Mouse (Mus musculus): Measurements from ENCODE around the gene Gphb5. TPM values are rescaled to one million over a fixed set of nuclear protein-coding genes. Genes with fewer than 3 reads are reported as not detected.
"Not testable (repeated sequence)": the region's sequence is repeated elsewhere in the genome, so short reads cannot be mapped to it uniquely, and the experiment has no call there.

The Gphb5 gene
- polyA plus RNA-seq, 1 experiment from 2014 or later = not detected

- 76% methylated on average over 6 of the region's 6 CpGs for WGBS
- Histone ChIP-seq H3K27ac (ENCODE audit: low read depth, low read length) (no peak overlapping the region), H3K4me2 (ENCODE audit: low read depth) (no peak overlapping the region)
Measured at GRCm38 (mm10) chr12:75449475-75449966, 32.9 kb upstream of the Gphb5 start.

DNA sequence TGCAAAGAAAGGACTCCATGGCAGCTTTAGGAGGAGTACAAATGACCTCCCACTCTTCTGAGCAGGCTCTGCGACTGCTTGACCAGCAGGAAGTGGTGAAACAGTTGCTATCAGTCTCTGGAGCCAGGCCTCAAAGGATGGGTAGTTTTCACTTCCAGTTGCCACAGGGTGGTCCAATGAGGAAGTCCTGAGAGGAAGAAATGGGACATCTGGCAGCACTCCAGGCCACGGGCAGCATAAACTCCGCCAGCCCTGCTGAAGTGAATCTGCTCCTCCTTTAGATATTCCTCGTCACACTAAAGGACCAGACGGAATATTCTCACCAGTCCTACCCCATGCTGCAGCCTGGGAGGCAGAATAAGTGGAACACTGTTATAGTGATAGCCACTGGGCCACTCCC is 32.3 kb upstream of the Gphb5 start:
- no peak overlapping the region for H3K4me3 ChIP-seq (ENCODE audit: low read depth, low read length)
- no peaks in the 10 kb centered on the region for H3K9me3 ChIP-seq (ENCODE audit: control insufficient read depth, low read length)
- H3K36me3 ChIP-seq (ENCODE audit: control insufficient read depth, insufficient read depth, low read length) = peaks cover 2% of the 10 kb centered on the region; the same call in 1 of the 2 replicates
- no peak overlapping the region for H3K4me2 ChIP-seq (ENCODE audit: low read depth)
- H3K9ac ChIP-seq (ENCODE audit: low read length) = no peak overlapping the region
- ATAC-seq (ENCODE audit: insufficient read depth, low FRiP score, low TSS enrichment) = no peak
- no peak overlapping the region for H3K27ac ChIP-seq (ENCODE audit: low read depth, low read length)
- no peak for DNase-seq (ENCODE audit: low spot score)
- no peaks in the 10 kb centered on the region for H3K4me1 ChIP-seq (ENCODE audit: control insufficient read depth, insufficient read depth, low read length)
- no peaks in the 10 kb centered on the region for H3K27me3 ChIP-seq (ENCODE audit: control insufficient read depth, insufficient read depth, low read length)
- 81% methylated on average over 5 of the region's 5 CpGs for WGBS

More at GRCm38 (mm10) chr12:75449475-75449966, 32.9 kb upstream of the Gphb5 start:
- Histone ChIP-seq H3K9me3 (ENCODE audit: control insufficient read depth, low read length) (no peaks in the 10 kb centered on the region), H3K4me1 (ENCODE audit: control insufficient read depth, insufficient read depth, low read length) (no peaks in the 10 kb centered on the region), H3K36me3 (ENCODE audit: control insufficient read depth, insufficient read depth, low read length) (peaks cover 2% of the 10 kb centered on the region; the same call in 1 of the 2 replicates), H3K9ac (ENCODE audit: low read length) (no peak overlapping the region), H3K4me3 (ENCODE audit: low read depth, low read length) (no peak overlapping the region), H3K27me3 (ENCODE audit: control insufficient read depth, insufficient read depth, low read length) (no peaks in the 10 kb centered on the region)
- ATAC-seq (ENCODE audit: insufficient read depth, low FRiP score, low TSS enrichment) = no peak
- DNase-seq (ENCODE audit: low spot score) = no peak

- Histone ChIP-seq H3K4me2 (ENCODE audit: low read depth) (no peak overlapping the region), H3K27ac (ENCODE audit: low read depth, low read length) (no peak overlapping the region), H3K4me3 (ENCODE audit: low read depth, low read length) (no peak overlapping the region), H3K27me3 (ENCODE audit: control insufficient read depth, insufficient read depth, low read length) (no peaks in the 10 kb centered on the region), H3K9me3 (ENCODE audit: control insufficient read depth, low read length) (no peaks in the 10 kb centered on the region), H3K4me1 (ENCODE audit: control insufficient read depth, insufficient read depth, low read length) (no peaks in the 10 kb centered on the region), H3K9ac (ENCODE audit: low read length) (no peak overlapping the region), H3K36me3 (ENCODE audit: control insufficient read depth, insufficient read depth, low read length) (no peaks in the 10 kb centered on the region; the same call in 1 of the 2 replicates)
- DNase-seq (ENCODE audit: low spot score) (no peak), ATAC-seq (ENCODE audit: insufficient read depth, low FRiP score, low TSS enrichment) (no peak)
- WGBS = 91% methylated on average over 7 of the region's 7 CpGs
Measured at GRCm38 (mm10) chr12:75446245-75446644, 29.7 kb upstream of the Gphb5 start.

- DNase-seq (ENCODE audit: low spot score); H3K4me2 ChIP-seq (ENCODE audit: low read depth); H3K27me3 ChIP-seq (ENCODE audit: control insufficient read depth, insufficient read depth, low read length); H3K36me3 ChIP-seq (ENCODE audit: control insufficient read depth, insufficient read depth, low read length); H3K4me1 ChIP-seq (ENCODE audit: control insufficient read depth, insufficient read depth, low read length); ATAC-seq (ENCODE audit: insufficient read depth, low FRiP score, low TSS enrichment); H3K27ac ChIP-seq (ENCODE audit: low read depth, low read length); H3K9me3 ChIP-seq (ENCODE audit: control insufficient read depth, low read length); H3K9ac ChIP-seq (ENCODE audit: low read length); H3K4me3 ChIP-seq (ENCODE audit: low read depth, low read length): not testable (repeated sequence)
- 84% methylated on average over 6 of the region's 6 CpGs for WGBS
Measured at GRCm38 (mm10) chr12:75432400-75432799, 15.8 kb upstream of the Gphb5 start.

- Histone ChIP-seq H3K27ac (ENCODE audit: low read depth, low read length) (no peak overlapping the region), H3K4me1 (ENCODE audit: control insufficient read depth, insufficient read depth, low read length) (no peaks in the 10 kb centered on the region), H3K4me3 (ENCODE audit: low read depth, low read length) (no peak overlapping the region), H3K27me3 (ENCODE audit: control insufficient read depth, insufficient read depth, low read length) (no peaks in the 10 kb centered on the region), H3K36me3 (ENCODE audit: control insufficient read depth, insufficient read depth, low read length) (no peaks in the 10 kb centered on the region), H3K4me2 (ENCODE audit: low read depth) (no peak overlapping the region), H3K9ac (ENCODE audit: low read length) (no peak overlapping the region), H3K9me3 (ENCODE audit: control insufficient read depth, low read length) (no peaks in the 10 kb centered on the region)
- ATAC-seq (ENCODE audit: insufficient read depth, low FRiP score, low TSS enrichment) (no peak), DNase-seq (ENCODE audit: low spot score) (no peak)
- 100% methylated on average over 1 of the region's 1 CpGs for WGBS
Measured at GRCm38 (mm10) chr12:75429685-75430396, 13.3 kb upstream of the Gphb5 start.

GRCm38 (mm10) chr12:75428719-75429118 is 12.1 kb upstream of the Gphb5 start:
- ATAC-seq (ENCODE audit: insufficient read depth, low FRiP score, low TSS enrichment) (no peak), DNase-seq (ENCODE audit: low spot score) (no peak)
- no peak overlapping the region for H3K27ac ChIP-seq (ENCODE audit: low read depth, low read length)
- no peaks in the 10 kb centered on the region for H3K9me3 ChIP-seq (ENCODE audit: control insufficient read depth, low read length)
- H3K4me1 ChIP-seq (ENCODE audit: control insufficient read depth, insufficient read depth, low read length) = no peaks in the 10 kb centered on the region
- no peak overlapping the region for H3K4me2 ChIP-seq (ENCODE audit: low read depth)
- no peaks in the 10 kb centered on the region for H3K27me3 ChIP-seq (ENCODE audit: control insufficient read depth, insufficient read depth, low read length)
- H3K36me3 ChIP-seq (ENCODE audit: control insufficient read depth, insufficient read depth, low read length) = no peaks in the 10 kb centered on the region
- WGBS = 90% methylated on average over 6 of the region's 6 CpGs
- H3K4me3 ChIP-seq (ENCODE audit: low read depth, low read length) = no peak overlapping the region
- H3K9ac ChIP-seq (ENCODE audit: low read length) = no peak overlapping the region

DNA sequence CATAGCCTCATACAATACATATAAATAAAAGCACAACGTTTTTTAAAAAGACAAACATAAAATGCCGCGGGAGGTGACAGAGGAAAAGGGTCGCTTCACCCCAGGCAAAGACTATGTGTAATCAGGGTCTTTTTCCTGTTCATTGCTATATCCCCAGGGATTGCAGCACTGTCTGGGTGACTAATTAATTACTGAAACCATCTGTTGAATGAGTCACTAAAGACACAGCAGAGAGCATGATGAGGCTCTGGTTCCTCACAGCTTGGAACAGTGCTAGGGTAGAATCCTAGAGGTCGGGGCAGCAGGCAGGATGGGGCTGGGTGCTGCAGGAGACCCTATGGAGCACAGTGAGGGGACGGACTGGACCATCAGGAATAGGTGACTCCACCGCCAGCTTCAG is 9.3 kb upstream of the Gphb5 start:
- no peaks in the 10 kb centered on the region for H3K36me3 ChIP-seq (ENCODE audit: control insufficient read depth, insufficient read depth, low read length)
- H3K9me3 ChIP-seq (ENCODE audit: control insufficient read depth, low read length) = no peaks in the 10 kb centered on the region
- no peak overlapping the region for H3K4me2 ChIP-seq (ENCODE audit: low read depth)
- DNase-seq (ENCODE audit: low spot score) (no peak), ATAC-seq (ENCODE audit: insufficient read depth, low FRiP score, low TSS enrichment) (no peak)
- H3K27ac ChIP-seq (ENCODE audit: low read depth, low read length) = no peak overlapping the region
- H3K4me1 ChIP-seq (ENCODE audit: control insufficient read depth, insufficient read depth, low read length) = no peaks in the 10 kb centered on the region
- 79% methylated on average over 7 of the region's 7 CpGs for WGBS
- H3K9ac ChIP-seq (ENCODE audit: low read length) = no peak overlapping the region
- no peaks in the 10 kb centered on the region for H3K27me3 ChIP-seq (ENCODE audit: control insufficient read depth, insufficient read depth, low read length)
- no peak overlapping the region for H3K4me3 ChIP-seq (ENCODE audit: low read depth, low read length)

DNA sequence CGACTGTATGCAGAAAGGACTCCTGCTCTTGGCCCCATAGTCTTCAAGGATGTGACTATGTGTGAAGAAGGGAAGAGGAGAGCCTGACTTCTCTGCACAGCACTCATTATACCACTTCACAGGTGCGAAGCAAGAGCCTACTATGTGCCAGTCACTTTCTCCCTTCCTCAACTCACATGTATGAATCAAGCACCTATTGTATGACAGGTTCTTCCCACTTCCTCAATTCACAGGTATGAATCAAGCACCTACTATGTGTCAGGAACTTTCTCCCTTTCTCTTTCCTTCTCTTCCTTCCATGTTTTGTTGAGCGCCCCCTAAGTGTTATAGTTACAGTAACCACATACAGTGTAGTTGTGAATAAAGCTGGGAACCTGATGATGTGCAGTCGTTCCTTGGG is 8.2 kb upstream of the Gphb5 start:
- no peaks in the 10 kb centered on the region for H3K27me3 ChIP-seq (ENCODE audit: control insufficient read depth, insufficient read depth, low read length)
- no peak overlapping the region for H3K27ac ChIP-seq (ENCODE audit: low read depth, low read length)
- no peak overlapping the region for H3K9ac ChIP-seq (ENCODE audit: low read length)
- no peaks in the 10 kb centered on the region for H3K9me3 ChIP-seq (ENCODE audit: control insufficient read depth, low read length)
- H3K4me3 ChIP-seq (ENCODE audit: low read depth, low read length) = no peak overlapping the region
- H3K4me2 ChIP-seq (ENCODE audit: low read depth) = no peak overlapping the region
- WGBS = 88% methylated on average over 4 of the region's 4 CpGs
- H3K4me1 ChIP-seq (ENCODE audit: control insufficient read depth, insufficient read depth, low read length) = no peaks in the 10 kb centered on the region
- H3K36me3 ChIP-seq (ENCODE audit: control insufficient read depth, insufficient read depth, low read length) = no peaks in the 10 kb centered on the region
- ATAC-seq (ENCODE audit: insufficient read depth, low FRiP score, low TSS enrichment) = no peak
- no peak for DNase-seq (ENCODE audit: low spot score)

DNA sequence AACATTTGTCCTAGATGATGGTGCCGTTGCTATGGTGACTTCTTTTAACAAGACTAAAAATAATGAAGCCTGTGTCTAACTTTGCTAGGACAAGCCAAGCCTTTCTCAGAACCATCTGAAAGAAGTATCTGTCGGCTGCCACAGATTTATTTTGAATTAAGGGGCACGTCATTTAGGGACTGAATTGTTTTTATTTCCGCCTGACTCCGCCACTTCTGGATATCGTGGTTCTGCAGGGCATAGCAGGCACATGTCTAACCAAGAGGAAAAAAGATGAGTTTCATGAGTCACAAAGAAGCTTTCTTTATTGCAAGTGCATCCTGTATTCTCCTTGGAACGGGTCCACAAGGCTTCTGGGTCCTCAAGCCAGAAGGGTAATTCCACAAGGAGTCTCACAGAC is 7.8 kb upstream of the Gphb5 start:
- no peak overlapping the region for H3K4me2 ChIP-seq (ENCODE audit: low read depth)
- H3K4me1 ChIP-seq (ENCODE audit: control insufficient read depth, insufficient read depth, low read length) = no peaks in the 10 kb centered on the region
- 70% methylated on average over 7 of the region's 7 CpGs for WGBS
- H3K9me3 ChIP-seq (ENCODE audit: control insufficient read depth, low read length) = no peaks in the 10 kb centered on the region
- no peak for DNase-seq (ENCODE audit: low spot score)
- H3K27me3 ChIP-seq (ENCODE audit: control insufficient read depth, insufficient read depth, low read length) = no peaks in the 10 kb centered on the region
- no peak overlapping the region for H3K4me3 ChIP-seq (ENCODE audit: low read depth, low read length)
- ATAC-seq (ENCODE audit: insufficient read depth, low FRiP score, low TSS enrichment) = 0 out of 2 replicates have a peak, but pooled peaks have one; percentile 13
- H3K27ac ChIP-seq (ENCODE audit: low read depth, low read length) = no peak overlapping the region
- no peaks in the 10 kb centered on the region for H3K36me3 ChIP-seq (ENCODE audit: control insufficient read depth, insufficient read depth, low read length)
- H3K9ac ChIP-seq (ENCODE audit: low read length) = no peak overlapping the region
